Mouse (Mus musculus): ENCODE data around the gene L1td1. TPM values are rescaled to one million over a fixed set of nuclear protein-coding genes. Genes with fewer than 3 reads are reported as not detected.

L1td1 gene
- polyA plus RNA-seq, 1 experiment from 2014 or later: 0.64 TPM

GRCm38 (mm10) chr4:98727295-98727958 is 893 bp downstream of the L1td1 start:
- peaks cover 21% of the 10 kb centered on the region for H3K27me3 ChIP-seq (ENCODE audit: control insufficient read depth, insufficient read depth, low read length)
- no peaks in the 10 kb centered on the region for H3K36me3 ChIP-seq (ENCODE audit: control insufficient read depth, insufficient read depth, low read length)
- 2% methylated on average over 21 of the region's 21 CpGs for WGBS
- H3K9ac ChIP-seq (ENCODE audit: low read depth, low read length): 0 out of 2 replicates have a peak overlapping the region, but pooled peaks have one; percentile 44
- ATAC-seq (ENCODE audit: low FRiP score, low TSS enrichment): peak; percentile 22; the same call in 1 of the 2 replicates
- peak overlapping the region; percentile 36 for H3K4me3 ChIP-seq (ENCODE audit: low read length)
- no peak overlapping the region for H3K27ac ChIP-seq (ENCODE audit: low read depth, low read length)
- peak overlapping the region; percentile 63 for H3K4me2 ChIP-seq (replicated peaks; ENCODE audit: low read depth, low read length)
- H3K9me3 ChIP-seq (ENCODE audit: control insufficient read depth, low read length): no peaks in the 10 kb centered on the region
- H3K4me1 ChIP-seq (ENCODE audit: control insufficient read depth, insufficient read depth, low read length): peaks cover 10% of the 10 kb centered on the region; the same call in 1 of the 2 replicates

GRCm38 (mm10) chr4:98727959-98728347 is 1.4 kb downstream of the L1td1 start:
- Histone ChIP-seq H3K4me1 (ENCODE audit: control insufficient read depth, insufficient read depth, low read length) (peaks cover 10% of the 10 kb centered on the region; the same call in 1 of the 2 replicates), H3K36me3 (ENCODE audit: control insufficient read depth, insufficient read depth, low read length) (no peaks in the 10 kb centered on the region), H3K27me3 (ENCODE audit: control insufficient read depth, insufficient read depth, low read length) (peaks cover 21% of the 10 kb centered on the region), H3K4me2 (replicated peaks; ENCODE audit: low read depth, low read length) (peak overlapping the region; percentile 63), H3K27ac (ENCODE audit: low read depth, low read length) (no peak overlapping the region), H3K9me3 (ENCODE audit: control insufficient read depth, low read length) (no peaks in the 10 kb centered on the region), H3K9ac (ENCODE audit: low read depth, low read length) (no peak overlapping the region), H3K4me3 (ENCODE audit: low read length) (peak overlapping the region; percentile 36)
- 2% methylated on average over 10 of the region's 10 CpGs for whole genome bisulfite sequencing
- no peak for ATAC-seq (ENCODE audit: low FRiP score, low TSS enrichment)

GRCm38 (mm10) chr4:98728716-98729115 is 2.2 kb downstream of the L1td1 start:
- Histone ChIP-seq H3K4me3 (ENCODE audit: low read length) (no peak overlapping the region), H3K9me3 (ENCODE audit: control insufficient read depth, low read length) (no peaks in the 10 kb centered on the region), H3K9ac (ENCODE audit: low read depth, low read length) (no peak overlapping the region), H3K4me1 (ENCODE audit: control insufficient read depth, insufficient read depth, low read length) (peaks cover 10% of the 10 kb centered on the region; the same call in 1 of the 2 replicates), H3K4me2 (replicated peaks; ENCODE audit: low read depth, low read length) (no peak overlapping the region), H3K27ac (ENCODE audit: low read depth, low read length) (no peak overlapping the region), H3K36me3 (ENCODE audit: control insufficient read depth, insufficient read depth, low read length) (no peaks in the 10 kb centered on the region), H3K27me3 (ENCODE audit: control insufficient read depth, insufficient read depth, low read length) (peaks cover 21% of the 10 kb centered on the region)
- WGBS: 54% methylated on average over 7 of the region's 7 CpGs
- ATAC-seq (ENCODE audit: low FRiP score, low TSS enrichment): no peak

- H3K9ac ChIP-seq (ENCODE audit: low read depth, low read length): no peak overlapping the region
- no peaks in the 10 kb centered on the region for H3K9me3 ChIP-seq (ENCODE audit: control insufficient read depth, low read length)
- no peak for ATAC-seq (ENCODE audit: low FRiP score, low TSS enrichment)
- no peaks in the 10 kb centered on the region for H3K27me3 ChIP-seq (ENCODE audit: control insufficient read depth, insufficient read depth, low read length)
- 94% methylated on average over 16 of the region's 16 CpGs for WGBS
- no peaks in the 10 kb centered on the region for H3K4me1 ChIP-seq (ENCODE audit: control insufficient read depth, insufficient read depth, low read length)
- no peak overlapping the region for H3K27ac ChIP-seq (ENCODE audit: low read depth, low read length)
- no peak overlapping the region for H3K4me2 ChIP-seq (replicated peaks; ENCODE audit: low read depth, low read length)
- no peak overlapping the region for H3K4me3 ChIP-seq (ENCODE audit: low read length)
- no peaks in the 10 kb centered on the region for H3K36me3 ChIP-seq (ENCODE audit: control insufficient read depth, insufficient read depth, low read length)
These were observed 7.1 kb downstream of the L1td1 start for GRCm38 (mm10) chr4:98733660-98734059.

- Histone ChIP-seq H3K4me3 (ENCODE audit: low read length) (no peak overlapping the region), H3K36me3 (ENCODE audit: control insufficient read depth, insufficient read depth, low read length) (no peaks in the 10 kb centered on the region), H3K27ac (ENCODE audit: low read depth, low read length) (no peak overlapping the region), H3K4me2 (replicated peaks; ENCODE audit: low read depth, low read length) (no peak overlapping the region), H3K27me3 (ENCODE audit: control insufficient read depth, insufficient read depth, low read length) (no peaks in the 10 kb centered on the region), H3K9ac (ENCODE audit: low read depth, low read length) (no peak overlapping the region), H3K4me1 (ENCODE audit: control insufficient read depth, insufficient read depth, low read length) (peaks cover 9% of the 10 kb centered on the region; the same call in 1 of the 2 replicates), H3K9me3 (ENCODE audit: control insufficient read depth, low read length) (no peaks in the 10 kb centered on the region)
- ATAC-seq (ENCODE audit: low FRiP score, low TSS enrichment): 0 out of 2 replicates have a peak, but pooled peaks have one; percentile 55
- 36% methylated on average over 2 of the region's 2 CpGs for WGBS
These were observed 13.2 kb downstream of the L1td1 start for GRCm38 (mm10) chr4:98739753-98740152.

GRCm38 (mm10) chr4:98743209-98743905 is 16.8 kb downstream of the L1td1 start:
- Histone ChIP-seq H3K4me2 (replicated peaks; ENCODE audit: low read depth, low read length) (no peak overlapping the region), H3K27ac (ENCODE audit: low read depth, low read length) (peak overlapping the region; percentile 37; the same call in 1 of the 2 replicates), H3K4me1 (ENCODE audit: control insufficient read depth, insufficient read depth, low read length) (peaks cover 9% of the 10 kb centered on the region; the same call in 1 of the 2 replicates), H3K4me3 (ENCODE audit: low read length) (no peak overlapping the region), H3K36me3 (ENCODE audit: control insufficient read depth, insufficient read depth, low read length) (no peaks in the 10 kb centered on the region), H3K27me3 (ENCODE audit: control insufficient read depth, insufficient read depth, low read length) (no peaks in the 10 kb centered on the region), H3K9me3 (ENCODE audit: control insufficient read depth, low read length) (no peaks in the 10 kb centered on the region), H3K9ac (ENCODE audit: low read depth, low read length) (no peak overlapping the region)
- WGBS: 36% methylated on average over 3 of the region's 3 CpGs
- peak; percentile 50; the same call in 1 of the 2 replicates for ATAC-seq (ENCODE audit: low FRiP score, low TSS enrichment)

GRCm38 (mm10) chr4:98743906-98744210 is 17.3 kb downstream of the L1td1 start:
- H3K36me3 ChIP-seq (ENCODE audit: control insufficient read depth, insufficient read depth, low read length): no peaks in the 10 kb centered on the region
- WGBS: 17% methylated on average over 7 of the region's 7 CpGs
- peak; percentile 66; the same call in 1 of the 2 replicates for ATAC-seq (ENCODE audit: low FRiP score, low TSS enrichment)
- no peak overlapping the region for H3K9ac ChIP-seq (ENCODE audit: low read depth, low read length)
- H3K4me1 ChIP-seq (ENCODE audit: control insufficient read depth, insufficient read depth, low read length): peaks cover 9% of the 10 kb centered on the region; the same call in 1 of the 2 replicates
- H3K27me3 ChIP-seq (ENCODE audit: control insufficient read depth, insufficient read depth, low read length): no peaks in the 10 kb centered on the region
- H3K4me3 ChIP-seq (ENCODE audit: low read length): no peak overlapping the region
- H3K27ac ChIP-seq (ENCODE audit: low read depth, low read length): peak overlapping the region; percentile 37; the same call in 1 of the 2 replicates
- no peaks in the 10 kb centered on the region for H3K9me3 ChIP-seq (ENCODE audit: control insufficient read depth, low read length)
- H3K4me2 ChIP-seq (replicated peaks; ENCODE audit: low read depth, low read length): no peak overlapping the region

GRCm38 (mm10) chr4:98754456-98754855 is 27.9 kb downstream of the L1td1 start:
- ATAC-seq (ENCODE audit: low FRiP score, low TSS enrichment): no peak
- H3K4me2 ChIP-seq (replicated peaks; ENCODE audit: low read depth, low read length): no peak overlapping the region

GRCm38 (mm10) chr4:98756141-98756540 is 29.6 kb downstream of the L1td1 start:
- Histone ChIP-seq H3K27me3 (ENCODE audit: control insufficient read depth, insufficient read depth, low read length) (no peaks in the 10 kb centered on the region), H3K9ac (ENCODE audit: low read depth, low read length) (no peak overlapping the region), H3K4me3 (ENCODE audit: low read length) (no peak overlapping the region), H3K4me1 (ENCODE audit: control insufficient read depth, insufficient read depth, low read length) (peaks cover 27% of the 10 kb centered on the region), H3K36me3 (ENCODE audit: control insufficient read depth, insufficient read depth, low read length) (no peaks in the 10 kb centered on the region), H3K27ac (ENCODE audit: low read depth, low read length) (no peak overlapping the region), H3K9me3 (ENCODE audit: control insufficient read depth, low read length) (no peaks in the 10 kb centered on the region), H3K4me2 (replicated peaks; ENCODE audit: low read depth, low read length) (no peak overlapping the region)
- 55% methylated on average over 11 of the region's 11 CpGs for WGBS
- no peak for ATAC-seq (ENCODE audit: low FRiP score, low TSS enrichment)

More at GRCm38 (mm10) chr4:98754456-98754855, 27.9 kb downstream of the L1td1 start:
- H3K27ac ChIP-seq (ENCODE audit: low read depth, low read length): no peak overlapping the region
- H3K9me3 ChIP-seq (ENCODE audit: control insufficient read depth, low read length): no peaks in the 10 kb centered on the region
- peaks cover 23% of the 10 kb centered on the region for H3K4me1 ChIP-seq (ENCODE audit: control insufficient read depth, insufficient read depth, low read length)
- no peak overlapping the region for H3K4me3 ChIP-seq (ENCODE audit: low read length)
- no peaks in the 10 kb centered on the region for H3K36me3 ChIP-seq (ENCODE audit: control insufficient read depth, insufficient read depth, low read length)
- H3K9ac ChIP-seq (ENCODE audit: low read depth, low read length): no peak overlapping the region
- WGBS: 93% methylated on average over 4 of the region's 4 CpGs
- no peaks in the 10 kb centered on the region for H3K27me3 ChIP-seq (ENCODE audit: control insufficient read depth, insufficient read depth, low read length)
